31 mouse cellular contexts compared by ENCODE assay signal in the genomic region with DNA sequence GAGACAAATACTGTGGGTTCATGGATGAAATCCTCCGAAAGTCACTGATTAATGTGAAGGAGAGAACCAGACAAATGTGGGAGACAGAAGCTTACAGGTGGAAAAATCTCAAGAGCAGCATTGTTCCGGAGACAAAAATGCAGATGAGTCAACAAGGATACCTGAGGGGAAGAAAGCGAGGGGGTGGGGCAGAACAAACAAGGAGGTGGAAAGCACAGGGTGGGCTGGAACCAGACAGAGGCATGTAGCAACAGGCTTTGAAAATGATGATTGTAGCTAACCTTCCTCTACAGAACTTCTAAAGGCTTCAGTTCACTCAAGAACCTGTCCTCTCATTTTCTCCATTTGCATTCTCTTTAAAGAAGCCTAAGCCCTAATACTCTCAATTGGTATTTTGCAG.
"Had no signal": no experiment of that assay in that cellular context is flagged by ENCODE, and none has a peak within 500 bp of the region (broad histone marks: within the 10 kb centered on the region; RNA-seq: fewer than 3 reads in every experiment).

No protein-coding gene starts in this region.

- H3K4me1 ChIP-seq: limb, embryonic 15.5 days; liver, embryonic 12.5 days; liver, embryonic 13.5 days; liver, embryonic 15.5 days; lung, embryonic 15.5 days; megakaryocyte, embryonic 14.5 days; midbrain, embryonic 10.5 days; midbrain, embryonic 12.5 days; midbrain, embryonic 13.5 days; midbrain, embryonic 15.5 days had no signal

- H3K4me2 ChIP-seq: limb, embryonic 12.5 days; limb, embryonic 13.5 days; limb, embryonic 15.5 days; liver, embryonic 11.5 days; liver, embryonic 12.5 days; liver, embryonic 13.5 days; liver, embryonic 15.5 days; lung, embryonic 14.5 days; lung, embryonic 15.5 days; midbrain, embryonic 11.5 days; midbrain, embryonic 12.5 days; midbrain, embryonic 13.5 days; midbrain, embryonic 15.5 days had no signal

- H3K4me3 ChIP-seq: left cerebral cortex, adult 2 months; limb, embryonic 10.5 days; limb, embryonic 12.5 days; limb, embryonic 13.5 days; limb, embryonic 15.5 days; liver, embryonic 12.5 days; liver, embryonic 13.5 days; liver, embryonic 15.5 days; lung, embryonic 15.5 days; megakaryocyte, embryonic 14.5 days; midbrain, embryonic 10.5 days; midbrain, embryonic 12.5 days; midbrain, embryonic 13.5 days; midbrain, embryonic 15.5 days had no signal

- H3K36me3 ChIP-seq: limb, embryonic 10.5 days; limb, embryonic 12.5 days; limb, embryonic 13.5 days; limb, embryonic 15.5 days; liver, embryonic 12.5 days; liver, embryonic 13.5 days; liver, embryonic 15.5 days; lung, embryonic 15.5 days; midbrain, embryonic 10.5 days; midbrain, embryonic 12.5 days; midbrain, embryonic 13.5 days; midbrain, embryonic 15.5 days had no signal

- H3K9me3 ChIP-seq: limb, embryonic 10.5 days; limb, embryonic 12.5 days; limb, embryonic 13.5 days; limb, embryonic 15.5 days; liver, embryonic 12.5 days; liver, embryonic 13.5 days; liver, embryonic 15.5 days; lung, embryonic 15.5 days; midbrain, embryonic 10.5 days; midbrain, embryonic 12.5 days; midbrain, embryonic 13.5 days; midbrain, embryonic 15.5 days had no signal

- H3K27me3 ChIP-seq: limb, embryonic 12.5 days; limb, embryonic 13.5 days; limb, embryonic 15.5 days; liver, embryonic 12.5 days; liver, embryonic 13.5 days; liver, embryonic 15.5 days; lung, embryonic 15.5 days; megakaryocyte, embryonic 14.5 days; midbrain, embryonic 12.5 days; midbrain, embryonic 13.5 days; midbrain, embryonic 15.5 days had no signal

- H3K27ac ChIP-seq: left cerebral cortex, adult 2 months; limb, embryonic 10.5 days; limb, embryonic 12.5 days; limb, embryonic 13.5 days; limb, embryonic 15.5 days; liver, embryonic 12.5 days; liver, embryonic 13.5 days; liver, embryonic 14.5 days; liver, embryonic 15.5 days; lung, embryonic 15.5 days; macrophage; midbrain, embryonic 10.5 days; midbrain, embryonic 12.5 days; midbrain, embryonic 13.5 days; midbrain, embryonic 15.5 days had no signal

- DNase-seq: left cerebral cortex, postnatal 4 days; liver; liver, embryonic 13.5 days; liver, postnatal 0 days; lung, adult 18-20 months; lung, adult 2 months; lung, embryonic 14.5 days; lung, postnatal 10 days; lung, postnatal 14 days; lung, postnatal 36 days; lung, postnatal 4 days; midbrain, embryonic 14.5 days had no signal

- ATAC-seq: liver, embryonic 12.5 days; liver, postnatal 0 days; lung, postnatal 0 days; midbrain, embryonic 13.5 days; midbrain, embryonic 15.5 days; midbrain, embryonic 16.5 days had no signal

- H3K9ac ChIP-seq: limb, embryonic 12.5 days; limb, embryonic 13.5 days; limb, embryonic 15.5 days; liver, embryonic 12.5 days; liver, embryonic 13.5 days; liver, embryonic 14.5 days; liver, embryonic 15.5 days; liver, postnatal 0 days; lung, embryonic 14.5 days; lung, embryonic 15.5 days; midbrain, embryonic 12.5 days; midbrain, embryonic 13.5 days; midbrain, embryonic 15.5 days had no signal
